Mouse (Mus musculus) inflammation-experienced regulatory T-cells (primary cell): ENCODE data around the gene Lrrc61. TPM values are rescaled to one million over a fixed set of nuclear protein-coding genes. Genes with fewer than 3 reads are reported as not detected.

Experiments
- polyA plus RNA-seq, 2 experiments: library from polyadenylated mRNA; unstranded; fragments of 100-300 nt; shearing (Covaris generic); gene quantifications; one replicate each; pipeline ENCODE4 v1.2.1; 2017

Gene Lrrc61
- polyA plus RNA-seq = 10 to 100 TPM; 11.3 to 50.4 TPM

GRCm38 (mm10) chr6:48554280-48555103 lies at the start of gene Lrrc61:
TSS of gene Lrrc61 (plus strand) at chr6:48554796.

GRCm38 (mm10) chr6:48537105-48537954 lies 17.3 kb upstream of the Lrrc61 start, which contains the start of gene Atp6v0e2:
TSS of gene Atp6v0e2 (plus strand) at chr6:48537615.

GRCm38 (mm10) chr6:48572572-48573061 lies 18.0 kb downstream of the Lrrc61 start, which contains the start of gene Rarres2:
TSS of gene Rarres2 (minus strand) at chr6:48572789.

GRCm38 (mm10) chr6:48589194-48589750 lies 34.7 kb downstream of the Lrrc61 start, which contains the start of gene Gm45021:
TSS of gene Gm45021 (plus strand) at chr6:48589610.

GRCm38 (mm10) chr6:48593158-48594042 lies 38.8 kb downstream of the Lrrc61 start, which contains the start of the genes Repin1 and Gm44965:
TSS of gene Repin1 (plus strand) at chr6:48593883.
TSS of gene Gm44965 (plus strand) at chr6:48593941.

GRCm38 (mm10) chr6:48601271-48602079 lies 46.9 kb downstream of the Lrrc61 start, which contains the start of gene Zfp775:
TSS of gene Zfp775 (plus strand) at chr6:48602063.

Other genes with a start within 250 kb of the Lrrc61 start
- gene Krba1, start 159.2 kb upstream of the Lrrc61 start, polyA plus RNA-seq = 10 to 100 TPM; 25.2 to 28.0 TPM
- 10 to 100 TPM; 22.3 to 29.7 TPM for gene Zfp467, start 109.0 kb upstream of the Lrrc61 start, polyA plus RNA-seq
- gene Sspo, start 106.6 kb upstream of the Lrrc61 start, polyA plus RNA-seq = 1 to 10 TPM in 1 of 2 experiments, under 1 TPM in 1; 0.74 to 1.2 TPM
- 1 to 10 TPM in 1 of 2 experiments, not detected in 1; 4.7 TPM for gene Atp6v0e2, start 17.2 kb upstream of the Lrrc61 start, polyA plus RNA-seq
- gene Rarres2, start 18.0 kb downstream of the Lrrc61 start, polyA plus RNA-seq = under 1 TPM in 1 of 2 experiments, not detected in 1; 0.23 TPM
- not detected for gene Gm45021, start 34.8 kb downstream of the Lrrc61 start, polyA plus RNA-seq
- 1 to 10 TPM; 5.7 to 5.9 TPM for gene Repin1, start 39.1 kb downstream of the Lrrc61 start, polyA plus RNA-seq
- not detected for gene Gm44965, start 39.1 kb downstream of the Lrrc61 start, polyA plus RNA-seq
- 1 to 10 TPM; 7.8 to 9.4 TPM for gene Zfp775, start 47.3 kb downstream of the Lrrc61 start, polyA plus RNA-seq
- 1 to 10 TPM; 3.7 to 4.2 TPM for gene AI854703, start 72.0 kb downstream of the Lrrc61 start, polyA plus RNA-seq
- gene Gimap8, start 92.4 kb downstream of the Lrrc61 start, polyA plus RNA-seq = 100 to 1,000 TPM; 148 TPM
- 100 to 1,000 TPM; 259 to 273 TPM for gene Gimap9, start 121.3 kb downstream of the Lrrc61 start, polyA plus RNA-seq
- gene Gimap4, start 129.8 kb downstream of the Lrrc61 start, polyA plus RNA-seq = 1,000 to 10,000 TPM; 1,107 to 1,335 TPM
- 100 to 1,000 TPM; 791 to 847 TPM for gene Gimap6, start 153.4 kb downstream of the Lrrc61 start, polyA plus RNA-seq
- 10 to 100 TPM; 17.0 to 31.4 TPM for gene Gm28053, start 163.8 kb downstream of the Lrrc61 start, polyA plus RNA-seq
- gene Gimap7, start 163.8 kb downstream of the Lrrc61 start, polyA plus RNA-seq = 100 to 1,000 TPM; 197 to 372 TPM
- 100 to 1,000 TPM; 528 to 608 TPM for gene Gimap1, start 184.3 kb downstream of the Lrrc61 start, polyA plus RNA-seq
- gene Gimap5, start 191.4 kb downstream of the Lrrc61 start, polyA plus RNA-seq = 100 to 1,000 TPM; 138 to 215 TPM
- gene Gimap3, start 216.1 kb downstream of the Lrrc61 start, polyA plus RNA-seq = 1,000 to 10,000 TPM; 1,428 to 1,859 TPM